Mouse (Mus musculus) erythroblast, embryonic 14.5 days (primary cell): ENCODE measurements around the gene Slc25a22.

Source experiments
- GATA1 ChIP-seq: IDR thresholded peaks from 2 replicates; pipeline ENCODE4 v1.6.1; 2012; ENCODE audit warnings: low read length, inconsistent platforms, mixed read lengths
- TAL1 ChIP-seq: IDR thresholded peaks from 3 replicates; pipeline ENCODE4 v1.6.1; 2012; ENCODE audit warnings: low read length, inconsistent platforms, mixed read lengths

DNA sequence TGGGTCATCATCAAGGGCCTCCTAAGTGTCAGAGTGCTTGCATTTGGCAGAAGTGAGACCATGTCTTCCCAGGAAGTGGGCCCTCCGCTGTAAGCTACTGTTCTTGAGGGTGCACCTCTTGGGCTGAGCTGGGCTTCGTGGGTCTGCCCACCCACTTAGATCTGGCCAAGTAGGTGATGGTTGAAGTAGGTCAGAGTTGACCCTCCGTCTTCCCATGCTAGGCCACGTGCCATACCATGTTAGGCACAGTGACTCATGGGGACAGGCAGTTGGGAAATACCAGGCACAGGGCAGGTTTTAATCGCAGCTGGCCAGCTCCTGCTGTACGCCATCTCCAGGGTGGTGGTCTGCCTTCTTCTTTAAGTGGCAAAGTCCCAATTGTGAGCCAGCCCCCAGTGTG lies 19.0 kb upstream of the Slc25a22 start:
- no peak for TF ChIP-seq GATA1
- no peak for TF ChIP-seq TAL1
